Mouse (Mus musculus): ENCODE measurements around the gene Itgb4. TPM values are rescaled to one million over a fixed set of nuclear protein-coding genes. Genes with fewer than 3 reads are reported as not detected.

Gene Itgb4
- polyA plus RNA-seq, 3 experiments from 2014 or later = not detected

- ATAC-seq = no peak
These were observed 54.8 kb downstream of the Itgb4 start for GRCm38 (mm10) chr11:116029086-116029865.

DNA sequence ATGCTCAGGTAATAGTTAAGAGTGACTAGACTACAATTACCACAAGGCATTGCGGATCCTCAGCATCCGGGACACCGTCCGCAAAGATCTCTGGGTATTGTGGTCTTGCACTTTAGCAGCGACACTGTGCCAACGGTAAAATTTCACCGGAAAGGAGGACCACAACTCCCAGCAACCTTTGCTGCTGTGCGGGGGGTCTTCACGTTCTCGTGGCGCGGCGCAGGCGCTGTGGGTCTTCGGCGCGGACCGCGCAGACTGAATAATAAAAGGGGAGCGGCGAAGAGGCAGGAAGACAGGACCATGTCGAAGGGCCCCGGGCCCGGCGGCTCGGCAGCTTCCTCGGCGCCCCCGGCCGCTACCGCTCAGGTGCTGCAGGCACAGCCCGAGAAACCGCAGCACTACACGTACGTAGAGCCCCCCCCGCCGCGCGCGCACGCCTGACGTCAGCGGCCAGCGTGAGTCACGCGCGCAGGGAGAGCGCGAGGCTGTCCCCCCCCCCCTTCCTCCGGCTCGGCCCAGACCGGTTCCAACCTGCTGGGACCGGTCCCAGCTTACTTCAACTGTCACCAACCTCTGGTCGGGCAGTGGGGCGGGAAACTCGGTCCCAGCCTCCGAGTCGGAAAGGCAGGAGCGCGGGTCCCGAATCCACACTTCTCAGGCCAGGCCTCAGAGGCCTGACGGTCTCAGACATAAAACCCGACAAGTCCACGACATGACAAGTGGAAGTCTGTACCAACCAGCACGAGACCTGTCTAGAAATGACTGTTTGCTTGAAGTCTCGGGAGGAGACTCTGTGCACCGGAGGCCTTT, 55.8 kb downstream of the Itgb4 start, which contains the start of gene Unk:
Gene Unk (plus strand): TSS at position 235 of the 810 bp plus-strand sequence.
- peak; percentile 84 for ATAC-seq

- ATAC-seq = peak; percentile 16
These were observed 56.7 kb downstream of the Itgb4 start for GRCm38 (mm10) chr11:116030898-116031845.

DNA sequence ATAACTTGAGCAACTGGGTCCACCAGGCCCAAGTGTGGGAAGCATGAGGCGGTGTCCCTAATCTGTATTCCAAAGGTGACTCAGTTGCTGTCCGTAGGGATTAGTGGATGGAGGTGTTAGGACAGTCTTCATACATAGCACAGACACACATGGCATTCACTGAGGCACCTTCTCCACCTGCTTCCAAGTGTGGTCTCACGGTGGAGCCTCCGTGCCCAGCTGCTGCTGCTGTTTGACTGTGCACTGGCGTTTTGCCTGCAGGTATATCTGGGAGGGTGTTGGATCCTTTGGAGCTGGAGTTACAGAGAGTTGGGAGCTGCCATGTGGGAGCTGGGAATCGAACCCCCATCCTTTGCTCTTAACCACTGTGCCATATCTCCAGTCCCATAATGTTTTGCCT, 60.1 kb downstream of the Itgb4 start:
- ATAC-seq = no peak

DNA sequence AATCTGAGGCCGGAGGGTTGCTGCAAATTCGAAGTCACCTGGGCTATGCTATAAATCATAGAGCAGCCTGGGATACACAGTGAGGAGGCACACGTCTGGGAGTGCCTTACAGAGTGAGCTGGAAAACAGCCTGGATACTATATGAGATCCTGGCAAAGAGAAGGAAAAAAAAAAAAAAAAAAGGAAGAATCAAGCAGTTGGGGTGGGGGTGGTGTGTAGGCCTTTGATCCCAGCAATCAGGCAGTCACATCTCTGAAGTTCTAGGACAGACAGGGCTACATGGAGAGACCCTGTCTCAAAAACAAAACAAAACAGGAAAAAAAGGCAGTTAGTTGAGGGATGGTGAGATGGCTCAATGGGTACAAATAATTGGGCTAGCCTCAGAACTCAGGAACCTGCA, 62.2 kb downstream of the Itgb4 start:
- no peak for ATAC-seq

GRCm38 (mm10) chr11:116037826-116038225, 63.3 kb downstream of the Itgb4 start:
- ATAC-seq = no peak

DNA sequence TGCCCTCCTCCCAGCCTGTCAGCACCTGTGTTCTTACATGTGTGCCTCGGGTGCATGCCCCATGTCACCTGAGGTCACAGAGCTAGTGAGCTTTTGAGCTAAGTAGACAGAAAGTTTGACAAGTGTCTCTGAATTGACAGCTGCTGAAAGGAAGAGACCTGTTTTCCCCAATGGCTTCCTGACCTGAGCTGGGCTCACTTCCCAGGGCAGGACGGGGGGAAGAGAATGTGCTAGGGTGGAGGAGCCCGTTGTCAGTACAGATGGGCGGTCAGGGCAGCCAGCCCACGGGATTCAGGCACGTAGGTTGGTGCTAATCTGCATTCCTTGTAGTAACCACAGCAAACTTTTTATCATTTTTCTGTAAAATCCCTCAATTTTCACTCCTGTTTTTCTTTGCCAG, 66.1 kb downstream of the Itgb4 start:
- no peak for ATAC-seq

- ATAC-seq = no peak
These were observed 67.3 kb downstream of the Itgb4 start for GRCm38 (mm10) chr11:116041833-116042232.

GRCm38 (mm10) chr11:116042372-116043138, 68.0 kb downstream of the Itgb4 start:
- ATAC-seq = no peak

DNA sequence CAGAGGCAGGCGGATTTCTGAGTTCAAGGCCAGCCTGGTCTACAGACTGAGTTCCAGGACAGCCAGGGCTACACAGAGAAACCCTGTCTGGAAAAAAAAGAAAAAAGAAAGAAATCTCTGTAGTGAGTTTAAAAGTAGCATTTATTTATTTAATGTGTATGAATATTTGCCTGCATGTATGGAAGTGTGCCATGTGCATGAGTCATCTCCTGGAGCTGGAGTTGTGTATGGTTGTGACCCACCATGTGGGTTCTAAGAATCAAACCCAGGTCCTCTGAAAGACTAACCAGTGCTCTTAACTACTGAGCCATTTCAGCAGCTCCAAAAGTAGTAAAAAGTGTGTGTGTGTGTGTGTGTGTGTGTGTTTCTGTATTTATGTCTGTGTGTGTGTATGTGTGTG, 68.8 kb downstream of the Itgb4 start:
- no peak for ATAC-seq

DNA sequence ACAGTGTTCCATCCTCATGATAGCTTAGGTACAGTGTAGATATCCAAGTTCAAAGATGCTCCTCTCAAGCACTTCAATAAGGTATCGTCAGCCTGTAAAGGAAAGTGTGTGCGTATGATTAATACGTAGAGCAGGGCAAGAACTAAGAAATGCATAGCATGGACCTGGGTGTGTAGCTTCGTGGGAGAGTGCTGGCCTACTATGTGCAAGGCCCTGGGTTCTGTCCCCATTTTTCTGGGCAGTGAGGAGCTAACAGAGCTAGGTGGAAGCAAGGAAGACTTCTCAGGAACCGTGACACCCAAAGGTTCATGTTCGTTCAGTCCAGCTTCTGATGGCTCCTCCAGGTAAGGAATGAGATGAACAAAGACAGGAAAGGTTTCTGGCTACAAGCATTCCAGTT, 70.7 kb downstream of the Itgb4 start:
- ATAC-seq = no peak

GRCm38 (mm10) chr11:116049610-116050009, 75.1 kb downstream of the Itgb4 start:
- no peak for ATAC-seq

DNA sequence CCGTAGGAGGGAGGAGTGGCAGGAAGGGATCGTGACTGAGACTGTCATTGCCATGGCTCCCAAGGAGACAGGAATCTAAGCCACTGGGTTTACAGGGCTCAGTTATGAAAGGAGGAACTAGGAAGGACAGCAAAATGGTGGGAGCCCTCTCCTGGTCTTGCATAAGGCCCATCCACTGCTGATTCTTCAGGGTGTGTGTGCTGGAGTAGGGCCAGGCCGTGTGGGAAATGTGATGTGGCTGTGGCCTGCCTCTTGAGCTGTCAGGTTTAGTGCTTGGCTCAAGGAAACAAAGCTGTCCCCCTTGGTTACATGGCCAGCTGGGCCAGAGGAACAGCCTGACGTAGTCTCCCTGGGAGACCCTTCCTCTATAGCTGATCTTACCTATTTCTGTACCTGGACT, 75.7 kb downstream of the Itgb4 start:
- no peak for ATAC-seq

- no peak for ATAC-seq
These were observed 79.2 kb downstream of the Itgb4 start for GRCm38 (mm10) chr11:116053510-116054229.

- ATAC-seq = no peak
These were observed 81.4 kb downstream of the Itgb4 start for GRCm38 (mm10) chr11:116055873-116056272.

GRCm38 (mm10) chr11:116057237-116057881, 82.8 kb downstream of the Itgb4 start:
- ATAC-seq = no peak

Data from inflammation-experienced regulatory T-cells, adult 6 months (primary cell).